Mouse (Mus musculus) testis, adult 2 months (tissue): ENCODE measurements around the gene Mdm2.

Experiments used
- CTCF ChIP-seq: fragments of 200-500 bp; IDR thresholded peaks from 2 replicates; pipeline ENCODE4 v1.5.1; 2012; ENCODE audit warnings: low read depth, mild to moderate bottlenecking, inconsistent platforms, low read length, moderate library complexity; ENCODE audit not compliant: control insufficient read depth, insufficient read depth, insufficient replicate concordance
- POLR2A ChIP-seq: fragments of 200-500 bp; IDR thresholded peaks from 2 replicates; pipeline ENCODE4 v1.6.1; 2012; ENCODE audit warnings: low read depth, mild to moderate bottlenecking, inconsistent platforms, low read length, moderate library complexity; ENCODE audit not compliant: control insufficient read depth

- TF ChIP-seq POLR2A (no peak), CTCF (no peak)
These were observed 30.5 kb downstream of the Mdm2 start for GRCm38 (mm10) chr10:117679963-117680473.
